Mouse (Mus musculus) midbrain, embryonic 11.5 days (tissue): ENCODE measurements around the gene Lpar3. TPM values are rescaled to one million over a fixed set of nuclear protein-coding genes. Genes with fewer than 3 reads are reported as not detected.
A peak's percentile ranks its signal among the peaks of the same experiment; 100 is the strongest.

ENCODE experiments used
- ATAC-seq: fragments of 200-750 bp; cut with Nextera tagmentation; 2 replicates; pipeline ENCODE4 v1.8.0; 2017; ENCODE audit warnings: moderate TSS enrichment, moderate library complexity; ENCODE audit not compliant: low FRiP score
- DNase-seq: peaks from one replicate; pipeline ENCODE4 v3.0.0; 2015; ENCODE audit warnings: low spot score; ENCODE audit errors: missing footprints
- H3K27ac ChIP-seq: fragments of 300-500 bp; sonication (generic); 2 replicates; pipeline ENCODE4 v1.5.1; 2014; ENCODE audit warnings: low read depth, low read length
- H3K27me3 ChIP-seq: fragments of 300-500 bp; sonication (generic); 2 replicates; pipeline ENCODE4 v1.6.1; 2014; ENCODE audit warnings: mild to moderate bottlenecking, low read length, moderate library complexity, mixed read lengths; ENCODE audit not compliant: control insufficient read depth, insufficient read depth
- H3K36me3 ChIP-seq: fragments of 300-500 bp; sonication (generic); 2 replicates; pipeline ENCODE4 v1.6.1; 2014; ENCODE audit warnings: mild to moderate bottlenecking, low read length, moderate library complexity, mixed read lengths; ENCODE audit not compliant: control insufficient read depth, insufficient read depth
- H3K4me1 ChIP-seq: fragments of 300-500 bp; sonication (generic); 2 replicates; pipeline ENCODE4 v1.6.1; 2014; ENCODE audit warnings: low read length; ENCODE audit not compliant: control insufficient read depth, insufficient read depth
- H3K4me2 ChIP-seq: fragments of 300-500 bp; sonication (generic); 2 replicates; pipeline ENCODE4 v1.6.1; 2014; ENCODE audit warnings: mild to moderate bottlenecking, moderate library complexity
- H3K4me3 ChIP-seq: fragments of 300-500 bp; sonication (generic); 2 replicates; pipeline ENCODE4 v1.5.1; 2014; ENCODE audit warnings: low read depth, low read length
- H3K9ac ChIP-seq: fragments of 300-500 bp; sonication (generic); 2 replicates; pipeline ENCODE4 v1.6.1; 2014; ENCODE audit warnings: low read length
- H3K9me3 ChIP-seq: fragments of 300-500 bp; sonication (generic); 2 replicates; pipeline ENCODE4 v1.6.1; 2016; ENCODE audit warnings: low read length; ENCODE audit not compliant: control insufficient read depth
- WGBS: fragments of 180-500 bp; shearing (Covaris S2); extraction: QIAGEN DNeasy Blood & Tissue Kit; methylation state at CpG from one replicate; pipeline ENCODE4 v1.1.7; 2014; 5-methylcytosine and 5-hydroxymethylcytosine counted together
- polyA plus RNA-seq: library from polyadenylated mRNA; unstranded; fragments of >200 nt; fragmentation: Nextera tagmentation; extraction: Ambion mirVana; gene quantifications from 2 replicates; pipeline ENCODE4 v1.2.1, GENCODE M21; 2014

Lpar3 gene
- polyA plus RNA-seq, result 0.37 and 0.41 TPM in 2 replicates

DNA sequence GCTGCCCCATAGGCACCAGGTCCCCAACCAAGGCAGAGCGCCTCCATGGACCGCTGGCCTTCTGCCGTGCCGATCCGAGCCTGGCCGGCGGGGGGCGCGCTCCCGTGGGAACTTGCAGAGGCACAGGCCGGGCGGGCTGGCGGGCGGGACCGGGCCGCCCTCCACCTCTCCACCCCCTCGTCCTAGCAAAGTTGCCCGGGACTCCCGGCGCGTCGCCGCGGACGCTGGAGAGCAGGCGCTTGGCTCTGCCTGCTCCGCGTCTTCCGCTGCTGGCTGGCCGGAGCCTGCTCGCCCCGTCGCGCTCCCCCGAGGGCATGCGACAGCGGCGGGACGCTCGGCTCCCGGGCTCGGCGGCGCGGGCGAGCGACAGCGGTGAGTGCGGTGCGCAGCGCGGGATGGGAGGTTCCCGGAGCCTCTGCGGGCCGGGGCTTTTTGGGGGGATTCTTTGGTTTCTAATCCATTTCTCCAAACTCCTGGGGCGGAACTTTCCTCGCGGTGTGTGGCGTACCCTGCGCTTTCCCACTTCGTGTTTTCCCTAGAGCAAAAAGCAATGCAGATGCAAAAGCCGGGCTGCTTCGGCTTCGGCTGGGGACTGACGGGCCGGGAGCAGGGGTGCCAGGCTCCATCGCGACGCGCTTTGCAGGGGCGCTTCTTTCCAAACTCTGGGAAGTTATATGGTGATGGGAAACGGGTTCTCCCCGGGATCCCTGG, at the start of gene Lpar3:
TSS of gene Lpar3 (plus strand) at position 188 of the 711 bp plus-strand sequence.
- Histone ChIP-seq H3K9me3 (no peaks in the 10 kb centered on the region), H3K4me2 (peak within 1 kb of the TSS; percentile 87), H3K36me3 (no peaks in the 10 kb centered on the region), H3K27me3 (peaks cover 20% of the 10 kb centered on the region), H3K4me3 (peak within 1 kb of the TSS; percentile 44), H3K27ac (no peak within 1 kb of the TSS), H3K9ac (peak within 1 kb of the TSS; percentile 45), H3K4me1 (no peaks in the 10 kb centered on the region)
- ATAC-seq (peak; percentile 90), DNase-seq (peak; percentile 97)
- WGBS, result under 1% methylated on average over 65 of the region's 73 CpGs

DNA sequence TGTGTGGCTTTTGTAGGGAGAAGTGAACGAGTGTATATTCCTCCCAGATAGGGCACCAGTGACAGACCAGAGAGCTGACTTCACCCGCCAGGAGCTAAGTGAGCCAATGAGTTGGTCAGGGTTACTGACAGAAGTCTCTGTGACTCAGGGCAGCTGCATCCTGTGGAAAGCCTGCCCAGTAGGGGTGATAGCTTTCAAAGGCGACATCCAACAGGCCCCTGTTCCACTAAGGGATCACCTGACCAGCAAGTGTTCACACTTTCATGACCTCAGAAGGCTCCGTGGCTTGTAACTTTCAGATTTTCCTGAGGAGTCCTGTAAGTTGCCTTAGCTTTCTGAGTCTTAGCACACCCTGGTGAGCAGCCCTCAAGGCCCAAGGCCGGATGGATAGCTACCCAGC, 47.7 kb upstream of the Lpar3 start:
- H3K9me3 ChIP-seq, result no peaks in the 10 kb centered on the region
- no peak overlapping the region for H3K4me2 ChIP-seq
- ATAC-seq (no peak), DNase-seq (no peak)
- no peaks in the 10 kb centered on the region for H3K4me1 ChIP-seq
- no peak overlapping the region for H3K9ac ChIP-seq
- 77% methylated on average over 5 of the region's 5 CpGs for WGBS
- H3K36me3 ChIP-seq, result no peaks in the 10 kb centered on the region
- H3K27ac ChIP-seq, result no peak overlapping the region
- no peaks in the 10 kb centered on the region for H3K27me3 ChIP-seq
- H3K4me3 ChIP-seq, result no peak overlapping the region

GRCm38 (mm10) chr3:146174215-146174614, 46.5 kb upstream of the Lpar3 start:
- ATAC-seq, result no peak
- no peaks in the 10 kb centered on the region for H3K4me1 ChIP-seq
- H3K4me2 ChIP-seq, result no peak overlapping the region
- no peaks in the 10 kb centered on the region for H3K36me3 ChIP-seq
- 90% methylated on average over 9 of the region's 9 CpGs for WGBS
- H3K9ac ChIP-seq, result no peak overlapping the region
- no peaks in the 10 kb centered on the region for H3K27me3 ChIP-seq
- H3K4me3 ChIP-seq, result no peak overlapping the region
- no peak overlapping the region for H3K27ac ChIP-seq
- no peaks in the 10 kb centered on the region for H3K9me3 ChIP-seq
- DNase-seq, result no peak

DNA sequence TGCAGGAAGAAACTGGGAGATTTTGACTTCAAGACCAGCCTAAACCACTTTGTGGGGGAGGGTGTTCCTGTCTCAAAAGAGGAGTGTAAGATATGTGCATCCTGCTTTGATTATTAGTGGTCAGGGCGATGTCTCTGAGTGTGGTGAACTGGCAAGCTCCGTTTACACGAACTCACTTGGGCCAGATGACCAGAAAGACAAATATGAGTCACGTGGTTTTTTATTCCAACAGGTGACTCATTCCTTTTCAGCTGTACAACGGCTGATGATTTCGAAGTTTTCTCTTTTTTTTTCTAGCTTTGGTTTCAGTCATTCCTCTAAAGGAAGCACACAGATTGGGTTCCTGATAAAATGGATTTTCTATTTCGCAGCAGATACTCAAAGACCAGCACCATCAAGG, 43.5 kb upstream of the Lpar3 start:
- 83% methylated on average over 7 of the region's 7 CpGs for WGBS
- Histone ChIP-seq H3K36me3 (no peaks in the 10 kb centered on the region), H3K4me2 (no peak overlapping the region), H3K4me1 (no peaks in the 10 kb centered on the region), H3K27me3 (no peaks in the 10 kb centered on the region; the same call in 1 of the 2 replicates), H3K9me3 (no peaks in the 10 kb centered on the region), H3K27ac (no peak overlapping the region), H3K9ac (no peak overlapping the region), H3K4me3 (no peak overlapping the region)
- DNase-seq, result no peak
- ATAC-seq, result no peak

GRCm38 (mm10) chr3:146177748-146178582, 42.8 kb upstream of the Lpar3 start:
- Histone ChIP-seq H3K9ac (peak overlapping the region; percentile 50), H3K4me2 (peak overlapping the region; percentile 38), H3K36me3 (no peaks in the 10 kb centered on the region), H3K27me3 (no peaks in the 10 kb centered on the region; the same call in 1 of the 2 replicates), H3K4me1 (no peaks in the 10 kb centered on the region), H3K9me3 (no peaks in the 10 kb centered on the region), H3K4me3 (peak overlapping the region; percentile 19), H3K27ac (no peak overlapping the region)
- DNase-seq, result peak; percentile 99
- WGBS, result 8% methylated on average over 16 of the region's 16 CpGs
- peak; percentile 86 for ATAC-seq

DNA sequence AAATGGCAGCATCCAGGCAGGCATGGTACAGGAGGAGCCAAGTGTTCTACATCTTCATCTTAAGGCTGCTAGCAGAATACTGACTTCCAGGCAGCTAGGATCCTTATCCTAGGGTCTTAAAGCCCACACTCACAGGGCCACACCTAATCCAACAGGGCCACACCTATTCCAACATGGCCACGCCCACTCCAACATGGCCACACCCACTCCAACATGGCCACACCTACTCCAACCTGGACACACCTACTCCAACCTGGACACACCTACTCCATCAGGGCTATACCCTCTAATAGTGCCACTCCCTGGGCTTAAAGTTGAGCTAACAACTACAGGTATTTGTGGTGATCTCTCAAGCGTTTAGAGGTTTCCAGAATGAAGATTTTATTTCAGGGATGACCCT, 40.4 kb upstream of the Lpar3 start:
- 31% methylated on average over 2 of the region's 2 CpGs for WGBS
- ATAC-seq (no peak), DNase-seq (no peak)
- Histone ChIP-seq H3K27me3 (peaks cover 2% of the 10 kb centered on the region), H3K9me3 (no peaks in the 10 kb centered on the region), H3K4me2 (no peak overlapping the region), H3K27ac (no peak overlapping the region), H3K4me3 (no peak overlapping the region), H3K36me3 (no peaks in the 10 kb centered on the region), H3K9ac (no peak overlapping the region), H3K4me1 (no peaks in the 10 kb centered on the region)

- ATAC-seq, result no peak
- Histone ChIP-seq H3K4me1 (no peaks in the 10 kb centered on the region), H3K9me3 (no peaks in the 10 kb centered on the region), H3K27me3 (peaks cover 2% of the 10 kb centered on the region), H3K4me3 (no peak overlapping the region), H3K4me2 (no peak overlapping the region), H3K36me3 (no peaks in the 10 kb centered on the region), H3K27ac (no peak overlapping the region), H3K9ac (no peak overlapping the region)
- peak; percentile 92 for DNase-seq
- WGBS, result 43% methylated on average over 3 of the region's 3 CpGs
These were observed 39.8 kb upstream of the Lpar3 start for GRCm38 (mm10) chr3:146180986-146181385.

GRCm38 (mm10) chr3:146184992-146185657, 35.6 kb upstream of the Lpar3 start:
- ATAC-seq (peak; percentile 90), DNase-seq (peak; percentile 93)
- Histone ChIP-seq H3K36me3 (no peaks in the 10 kb centered on the region), H3K9me3 (no peaks in the 10 kb centered on the region), H3K27me3 (peaks cover 2% of the 10 kb centered on the region), H3K27ac (no peak overlapping the region), H3K4me3 (no peak overlapping the region), H3K9ac (peak overlapping the region; percentile 37; the same call in 1 of the 2 replicates), H3K4me2 (peak overlapping the region; percentile 11; the same call in 1 of the 2 replicates), H3K4me1 (no peaks in the 10 kb centered on the region)
- WGBS, result 17% methylated on average over 13 of the region's 13 CpGs
